Mouse (Mus musculus) lung, embryonic 14.5 days (tissue): ENCODE results near the gene Eif4e1b. TPM values are rescaled to one million over a fixed set of nuclear protein-coding genes. Genes with fewer than 3 reads are reported as not detected.
A peak's percentile ranks its signal among the peaks of the same experiment; 100 is the strongest.

ENCODE experiments used
- ATAC-seq: fragments of 200-750 bp; cut with Nextera tagmentation; 2 replicates; pipeline ENCODE4 v1.8.0; 2017; ENCODE audit warnings: mild to moderate bottlenecking, moderate TSS enrichment, moderate library complexity; ENCODE audit not compliant: insufficient read depth
- DNase-seq: peaks from one replicate; pipeline ENCODE4 v3.0.0-alpha.2; 2015
- H3K27ac ChIP-seq: fragments of 300-500 bp; sonication (generic); 2 replicates; pipeline ENCODE4 v1.5.1; 2014; ENCODE audit warnings: low read depth, mild to moderate bottlenecking, moderate library complexity
- H3K27me3 ChIP-seq: fragments of 300-500 bp; sonication (generic); 2 replicates; pipeline ENCODE4 v1.6.1; 2014; ENCODE audit warnings: low read length, control low read depth; ENCODE audit not compliant: insufficient read depth
- H3K36me3 ChIP-seq: fragments of 300-500 bp; sonication (generic); 2 replicates; pipeline ENCODE4 v1.6.1; 2014; ENCODE audit warnings: control low read depth; ENCODE audit not compliant: insufficient read depth
- H3K4me1 ChIP-seq: fragments of 300-500 bp; sonication (generic); 2 replicates; pipeline ENCODE4 v1.6.1; 2014; ENCODE audit warnings: antibody characterized with exemption, control low read depth; ENCODE audit not compliant: insufficient read depth
- H3K4me2 ChIP-seq: fragments of 300-500 bp; sonication (generic); 2 replicates; pipeline ENCODE4 v1.6.1; 2014; ENCODE audit warnings: mild to moderate bottlenecking
- H3K4me3 ChIP-seq: fragments of 300-500 bp; sonication (generic); 2 replicates; pipeline ENCODE4 v1.5.1; 2014; ENCODE audit warnings: low read depth, low read length
- H3K9ac ChIP-seq: fragments of 300-500 bp; sonication (generic); 2 replicates; pipeline ENCODE4 v1.6.1; 2014
- H3K9me3 ChIP-seq: fragments of 300-500 bp; sonication (generic); 2 replicates; pipeline ENCODE4 v1.6.1; 2016; ENCODE audit warnings: low read depth, low read length, control low read depth
- CTCF ChIP-seq: IDR thresholded peaks from 2 replicates; pipeline ENCODE4 v1.5.1; 2016; ENCODE audit warnings: antibody characterized with exemption, low read depth
- WGBS: fragments of 180-500 bp; shearing (Covaris S2); extraction: QIAGEN DNeasy Blood & Tissue Kit; methylation state at CpG from one replicate; pipeline ENCODE4 v1.1.7; 2014; 5-methylcytosine and 5-hydroxymethylcytosine counted together
- polyA plus RNA-seq: library from polyadenylated mRNA; unstranded; fragments of >200 nt; fragmentation: Nextera tagmentation; extraction: Ambion mirVana; gene quantifications from 2 replicates; pipeline ENCODE4 v1.2.1, GENCODE M21; 2014

The Eif4e1b gene
- polyA plus RNA-seq, 1 experiment from 2014 or later: not detected

DNA sequence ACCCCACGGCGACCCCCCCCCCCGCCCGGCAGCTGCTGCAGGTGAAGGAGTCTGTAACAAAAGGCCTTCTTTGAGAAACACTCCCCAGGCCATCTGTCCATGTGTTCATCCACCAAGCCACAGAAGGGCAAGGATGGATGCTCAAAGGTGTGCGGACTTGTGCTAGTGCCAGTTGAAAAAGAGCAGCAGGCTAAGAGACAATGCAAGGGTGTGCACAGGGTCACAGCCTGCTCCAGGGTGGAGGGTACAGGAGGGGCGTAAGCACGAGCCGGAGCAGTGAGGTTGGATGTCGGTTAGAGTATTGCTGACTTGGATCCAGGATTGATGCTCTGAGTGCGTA, 35.1 kb upstream of the Eif4e1b start:
- no peaks in the 10 kb centered on the region for H3K4me1 ChIP-seq
- peak overlapping the region; percentile 53; the same call in 1 of the 2 replicates for H3K4me3 ChIP-seq
- DNase-seq (no peak), ATAC-seq (no peak)
- H3K9ac ChIP-seq: no peak overlapping the region
- TF ChIP-seq CTCF: no peak
- 42% methylated on average over 10 of the region's 10 CpGs for WGBS
- H3K4me2 ChIP-seq: peak overlapping the region; percentile 82
- no peak overlapping the region for H3K27ac ChIP-seq
- no peaks in the 10 kb centered on the region for H3K36me3 ChIP-seq
- H3K27me3 ChIP-seq: peaks cover 32% of the 10 kb centered on the region
- H3K9me3 ChIP-seq: no peaks in the 10 kb centered on the region

DNA sequence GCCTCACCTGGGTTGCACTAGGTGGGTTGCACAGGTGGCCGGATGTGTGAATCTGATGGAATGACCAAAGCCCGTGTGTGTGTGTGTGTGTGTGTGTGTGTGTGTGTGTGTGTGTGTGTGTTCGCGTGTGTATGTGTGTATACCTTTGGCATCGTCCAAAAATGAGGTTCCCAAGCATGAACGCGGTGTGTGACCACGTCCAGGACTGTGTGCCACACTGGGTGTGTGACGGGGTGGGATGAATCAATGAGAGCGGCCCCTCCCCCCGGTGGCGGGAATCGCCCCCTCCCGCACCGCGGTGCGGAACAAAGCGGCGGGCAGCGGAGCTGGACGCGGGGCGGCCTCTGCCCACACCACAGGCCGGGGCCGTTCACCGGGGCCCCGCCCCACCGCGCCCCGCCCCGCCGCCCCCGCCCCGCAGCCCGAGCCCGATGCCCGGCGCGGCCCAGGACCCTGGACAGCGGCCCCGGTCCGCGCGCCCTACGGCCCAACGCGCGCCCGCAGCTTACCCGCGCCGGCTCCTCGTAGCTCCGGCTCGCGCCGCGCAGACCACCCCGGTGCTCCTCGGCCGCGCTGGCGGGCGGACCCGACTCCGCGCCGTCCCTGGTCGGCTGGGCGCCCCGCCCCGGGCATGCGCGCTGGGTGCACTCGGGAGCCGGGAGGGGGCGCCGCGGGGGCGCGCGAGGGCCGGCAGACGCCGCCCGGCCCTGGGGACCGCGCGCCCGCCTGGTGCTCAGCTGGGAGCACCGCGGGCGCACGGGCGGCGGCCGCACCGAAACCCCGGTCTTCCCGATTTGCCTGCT, 34.5 kb upstream of the Eif4e1b start:
- no peak overlapping the region for H3K27ac ChIP-seq
- no peak overlapping the region for H3K9ac ChIP-seq
- peaks cover 32% of the 10 kb centered on the region for H3K27me3 ChIP-seq

DNA sequence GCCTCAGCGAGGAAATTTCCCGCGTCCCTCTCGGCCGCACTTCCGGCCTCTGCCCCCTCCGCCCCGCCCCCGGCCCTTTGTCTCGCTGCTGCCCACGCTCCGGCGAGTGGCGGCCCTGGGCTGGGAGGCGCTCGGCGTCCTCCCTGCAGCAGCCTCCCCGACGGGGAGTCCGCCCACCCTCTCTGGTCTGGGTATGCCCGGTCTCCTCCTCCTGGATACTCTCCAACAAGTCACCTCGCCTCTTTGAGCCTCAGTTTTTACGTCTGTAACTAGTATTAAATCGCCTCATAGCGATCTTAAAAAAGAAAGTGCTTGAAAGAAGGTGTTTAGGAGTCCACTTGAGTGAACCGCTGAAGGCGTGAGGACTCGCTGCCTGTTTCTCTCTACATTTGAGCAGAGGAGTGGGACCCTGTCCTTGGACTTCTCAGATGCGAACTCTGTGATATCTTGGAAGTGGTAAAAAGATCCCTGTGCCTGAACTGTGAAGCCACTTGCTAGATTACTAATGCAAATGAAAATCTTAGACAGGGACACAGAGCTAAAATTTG, 33.9 kb upstream of the Eif4e1b start, which contains the start of gene Gprin1:
Gprin1 (minus strand) TSS at position 11 of the 548 bp plus-strand sequence.
- no peak within 1 kb of the TSS for H3K27ac ChIP-seq
- no peak within 1 kb of the TSS for H3K9ac ChIP-seq
- no peaks in the 10 kb centered on the region for H3K4me1 ChIP-seq
- peak; percentile 45; the same call in 1 of the 2 replicates for ATAC-seq
- H3K4me2 ChIP-seq: peak within 1 kb of the TSS; percentile 82
- peak within 1 kb of the TSS; percentile 53 for H3K4me3 ChIP-seq
- 3% methylated on average over 29 of the region's 29 CpGs for WGBS
- no peaks in the 10 kb centered on the region for H3K36me3 ChIP-seq
- peak; percentile 25 for DNase-seq
- no peak for TF ChIP-seq CTCF
- no peaks in the 10 kb centered on the region for H3K9me3 ChIP-seq
- peaks cover 32% of the 10 kb centered on the region for H3K27me3 ChIP-seq

More for the DNA sequence above, 34.5 kb upstream of the Eif4e1b start:
- H3K4me3 ChIP-seq: peak overlapping the region; percentile 53
- DNase-seq (peak; percentile 82), ATAC-seq (peak; percentile 87)
- H3K9me3 ChIP-seq: no peaks in the 10 kb centered on the region
- TF ChIP-seq CTCF: no peak
- 2% methylated on average over 81 of the region's 100 CpGs for WGBS
- H3K36me3 ChIP-seq: no peaks in the 10 kb centered on the region
- H3K4me2 ChIP-seq: peak overlapping the region; percentile 82
- H3K4me1 ChIP-seq: no peaks in the 10 kb centered on the region

DNA sequence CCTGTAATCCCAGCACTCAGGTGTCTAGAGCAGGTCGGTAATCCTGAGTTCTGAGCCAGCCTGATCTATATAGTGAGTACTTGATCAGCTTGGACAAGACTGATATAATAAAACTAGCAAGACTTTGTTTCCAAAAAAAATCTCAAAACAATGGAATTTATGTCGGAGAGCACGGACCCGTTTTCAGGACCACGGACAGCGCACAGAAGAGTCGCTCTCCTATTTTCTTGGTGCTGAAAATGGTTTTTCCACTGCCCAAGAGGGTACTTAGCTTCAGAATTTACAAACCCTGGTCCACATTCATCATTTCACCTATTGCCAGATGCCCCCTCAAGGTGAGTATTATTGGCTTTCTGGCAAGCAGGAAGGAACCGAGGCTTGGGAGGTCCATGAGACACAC, 33.1 kb upstream of the Eif4e1b start:
- ATAC-seq (no peak), DNase-seq (peak; percentile 82)
- no peaks in the 10 kb centered on the region for H3K9me3 ChIP-seq
- no peak overlapping the region for H3K27ac ChIP-seq
- H3K9ac ChIP-seq: no peak overlapping the region
- H3K4me2 ChIP-seq: no peak overlapping the region
- WGBS: 2% methylated on average over 8 of the region's 8 CpGs
- H3K36me3 ChIP-seq: no peaks in the 10 kb centered on the region
- H3K27me3 ChIP-seq: peaks cover 32% of the 10 kb centered on the region
- no peak overlapping the region for H3K4me3 ChIP-seq
- TF ChIP-seq CTCF: no peak
- no peaks in the 10 kb centered on the region for H3K4me1 ChIP-seq

DNA sequence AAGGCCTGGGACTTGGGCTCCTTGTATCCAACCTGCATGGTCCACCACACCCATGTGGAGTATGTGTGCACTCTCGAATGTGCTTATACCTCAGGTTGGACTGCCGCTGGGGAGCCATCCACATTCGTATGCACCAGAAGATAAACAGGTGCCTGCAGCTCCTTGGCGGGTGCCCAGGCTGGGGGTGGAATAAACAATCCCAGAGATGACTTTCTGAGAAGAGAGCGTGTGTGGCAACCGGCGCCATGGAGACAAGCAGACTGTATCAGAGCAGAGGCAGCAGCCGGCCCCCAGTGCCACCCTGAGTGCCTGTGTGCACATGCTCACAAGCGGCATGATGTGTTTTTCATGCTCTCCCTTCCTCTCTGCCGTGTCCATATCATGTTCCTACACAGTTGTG, 31.1 kb upstream of the Eif4e1b start:
- Histone ChIP-seq H3K4me2 (no peak overlapping the region), H3K4me1 (peaks cover 1% of the 10 kb centered on the region; the same call in 1 of the 2 replicates), H3K9ac (no peak overlapping the region), H3K36me3 (no peaks in the 10 kb centered on the region), H3K27me3 (peaks cover 34% of the 10 kb centered on the region), H3K9me3 (no peaks in the 10 kb centered on the region), H3K4me3 (no peak overlapping the region), H3K27ac (no peak overlapping the region)
- ATAC-seq (no peak), DNase-seq (no peak)
- no peak for TF ChIP-seq CTCF
- 54% methylated on average over 10 of the region's 10 CpGs for WGBS

DNA sequence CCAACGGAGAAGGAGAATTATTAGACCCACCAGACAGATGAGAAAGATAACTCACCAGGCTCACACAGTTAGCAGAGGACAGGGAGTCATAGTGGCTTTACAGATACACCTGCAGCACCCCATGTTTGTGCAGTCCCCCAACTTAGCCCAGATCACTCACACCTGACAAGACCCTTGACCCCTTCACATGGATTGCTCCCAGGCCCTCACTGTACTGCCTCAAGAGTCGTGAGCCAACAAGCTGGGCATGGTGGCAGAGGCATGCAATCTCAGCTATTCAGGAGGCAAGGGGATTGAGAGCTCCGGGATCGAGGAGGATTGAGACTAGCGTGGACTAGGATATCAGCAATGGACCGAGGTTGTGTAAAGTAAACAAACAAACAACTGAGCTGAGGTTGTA, 30.1 kb upstream of the Eif4e1b start:
- Histone ChIP-seq H3K9me3 (no peaks in the 10 kb centered on the region), H3K27me3 (peaks cover 28% of the 10 kb centered on the region), H3K4me1 (peaks cover 3% of the 10 kb centered on the region; the same call in 1 of the 2 replicates), H3K36me3 (no peaks in the 10 kb centered on the region), H3K9ac (no peak overlapping the region), H3K27ac (no peak overlapping the region), H3K4me3 (no peak overlapping the region), H3K4me2 (no peak overlapping the region)
- ATAC-seq: no peak
- WGBS: 44% methylated on average over 6 of the region's 6 CpGs
- no peak for DNase-seq
- TF ChIP-seq CTCF: no peak
